Mouse (Mus musculus) intestine, postnatal 0 days (tissue): ENCODE results near the gene Ldhc. TPM values are rescaled to one million over a fixed set of nuclear protein-coding genes. Genes with fewer than 3 reads are reported as not detected.
"Not testable (repeated sequence)": the region's sequence is repeated elsewhere in the genome, so short reads cannot be mapped to it uniquely, and the experiment has no call there.

Experiments used
- ATAC-seq: fragments of 200-750 bp; cut with Nextera tagmentation; 2 replicates; pipeline ENCODE4 v1.8.0; 2017; ENCODE audit warnings: mild to moderate bottlenecking, moderate TSS enrichment, moderate library complexity
- H3K27ac ChIP-seq: fragments of 300-500 bp; sonication (generic); 2 replicates; pipeline ENCODE4 v1.5.1; 2014; ENCODE audit warnings: mild to moderate bottlenecking, low read depth, low read length, moderate library complexity
- H3K27me3 ChIP-seq: fragments of 300-500 bp; sonication (generic); replicated peaks from 2 replicates; pipeline ENCODE4 v1.6.1; 2014; ENCODE audit warnings: low read length, mixed read lengths; ENCODE audit not compliant: control insufficient read depth, insufficient read depth
- H3K36me3 ChIP-seq: fragments of 300-500 bp; sonication (generic); 2 replicates; pipeline ENCODE4 v1.6.1; 2014; ENCODE audit warnings: mild to moderate bottlenecking, moderate library complexity; ENCODE audit not compliant: control insufficient read depth, insufficient read depth
- H3K4me1 ChIP-seq: fragments of 300-500 bp; sonication (generic); replicated peaks from 2 replicates; pipeline ENCODE4 v1.6.1; 2014; ENCODE audit warnings: antibody characterized with exemption, low read length, mixed read lengths; ENCODE audit not compliant: control insufficient read depth, insufficient read depth
- H3K4me2 ChIP-seq: fragments of 300-500 bp; sonication (generic); replicated peaks from 2 replicates; pipeline ENCODE4 v1.6.1; 2014; ENCODE audit warnings: low read depth, mild to moderate bottlenecking, moderate library complexity
- H3K4me3 ChIP-seq: fragments of 300-500 bp; sonication (generic); 2 replicates; pipeline ENCODE4 v1.5.1; 2014; ENCODE audit warnings: low read depth, low read length
- H3K9ac ChIP-seq: fragments of 300-500 bp; sonication (generic); 2 replicates; pipeline ENCODE4 v1.6.1; 2014; ENCODE audit warnings: mild to moderate bottlenecking, low read depth, low read length
- H3K9me3 ChIP-seq: fragments of 300-500 bp; sonication (generic); 2 replicates; pipeline ENCODE4 v1.6.1; 2016; ENCODE audit warnings: mixed run types; ENCODE audit not compliant: control insufficient read depth
- CTCF ChIP-seq: sonication (generic); IDR thresholded peaks from 2 replicates; pipeline ENCODE4 v1.5.1; 2016; ENCODE audit warnings: low read depth, mild to moderate bottlenecking, control low read depth, antibody characterized with exemption, moderate library complexity
- WGBS: fragments of 180-500 bp; shearing (Covaris S2); extraction: QIAGEN DNeasy Blood & Tissue Kit; methylation state at CpG from one replicate; pipeline ENCODE4 v1.1.7; 2014; 5-methylcytosine and 5-hydroxymethylcytosine counted together
- polyA plus RNA-seq: library from polyadenylated mRNA; unstranded; fragments of >200 nt; fragmentation: Nextera tagmentation; extraction: Ambion mirVana; gene quantifications from 2 replicates; pipeline ENCODE4 v1.2.1, GENCODE M21; 2015

Gene Ldhc
- polyA plus RNA-seq, 1 experiment from 2014 or later, result not detected

DNA sequence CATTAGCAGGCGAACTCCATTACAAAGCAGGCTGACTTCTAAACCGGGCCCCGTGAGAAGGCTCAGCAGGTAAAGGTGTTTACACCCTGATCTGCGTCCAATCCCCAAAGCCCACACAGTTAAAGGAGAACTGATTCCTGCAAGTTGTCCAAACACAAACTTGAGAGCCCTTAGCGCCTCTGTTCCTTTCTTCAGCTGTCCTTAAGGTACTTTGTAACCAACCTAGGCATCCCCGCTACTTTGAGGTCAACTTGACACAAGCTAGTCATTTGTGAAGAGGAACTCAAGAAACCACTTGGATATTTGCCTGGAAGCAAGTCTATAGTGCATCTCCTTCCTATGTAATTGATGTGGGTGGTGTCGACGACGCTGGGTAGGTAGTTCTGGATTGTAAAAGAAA, 3.6 kb upstream of the Ldhc start:
- H3K4me1 ChIP-seq, result no peaks in the 10 kb centered on the region
- no peaks in the 10 kb centered on the region for H3K9me3 ChIP-seq
- no peaks in the 10 kb centered on the region for H3K27me3 ChIP-seq
- ATAC-seq, result no peak
- no peak overlapping the region for H3K4me3 ChIP-seq
- peaks cover 39% of the 10 kb centered on the region for H3K36me3 ChIP-seq
- no peak overlapping the region for H3K4me2 ChIP-seq
- H3K27ac ChIP-seq, result no peak overlapping the region
- H3K9ac ChIP-seq, result no peak overlapping the region
- no peak for TF ChIP-seq CTCF
- 70% methylated on average over 9 of the region's 9 CpGs for WGBS

DNA sequence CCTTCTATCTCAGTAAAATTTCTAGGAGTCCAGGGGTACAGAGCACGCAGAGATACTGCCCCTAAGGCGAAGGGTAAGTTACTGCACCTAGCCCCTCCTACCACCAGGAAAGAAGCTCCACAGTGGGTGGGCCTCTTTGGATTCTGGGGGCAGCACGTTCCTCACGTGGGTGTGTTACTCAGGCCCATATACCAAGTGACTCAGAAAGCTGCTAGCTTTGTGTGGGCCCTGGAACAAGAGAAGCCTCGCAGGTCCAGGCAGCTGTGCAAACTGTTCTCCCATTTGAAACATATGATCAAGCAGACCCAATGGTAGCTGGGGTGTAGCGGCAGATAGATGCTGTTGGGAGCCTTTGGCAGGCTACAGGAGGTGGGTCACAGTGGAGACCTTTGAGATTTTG, 2.0 kb upstream of the Ldhc start:
- Histone ChIP-seq H3K9ac (no peak overlapping the region), H3K27me3 (no peaks in the 10 kb centered on the region), H3K4me2 (no peak overlapping the region), H3K36me3 (peaks cover 23% of the 10 kb centered on the region), H3K27ac (no peak overlapping the region), H3K4me3 (no peak overlapping the region), H3K9me3 (no peaks in the 10 kb centered on the region), H3K4me1 (no peaks in the 10 kb centered on the region)
- 55% methylated on average over 6 of the region's 6 CpGs for WGBS
- no peak for TF ChIP-seq CTCF
- no peak for ATAC-seq

- Histone ChIP-seq H3K4me2 (no peak overlapping the region), H3K27ac (no peak overlapping the region), H3K4me3 (no peak overlapping the region), H3K27me3 (no peaks in the 10 kb centered on the region), H3K4me1 (no peaks in the 10 kb centered on the region), H3K9me3 (no peaks in the 10 kb centered on the region), H3K36me3 (no peaks in the 10 kb centered on the region), H3K9ac (no peak overlapping the region)
- TF ChIP-seq CTCF, result no peak
- 64% methylated on average over 4 of the region's 4 CpGs for WGBS
- ATAC-seq, result no peak
Observed at GRCm38 (mm10) chr7:46871988-46872387, 11.0 kb downstream of the Ldhc start.

DNA sequence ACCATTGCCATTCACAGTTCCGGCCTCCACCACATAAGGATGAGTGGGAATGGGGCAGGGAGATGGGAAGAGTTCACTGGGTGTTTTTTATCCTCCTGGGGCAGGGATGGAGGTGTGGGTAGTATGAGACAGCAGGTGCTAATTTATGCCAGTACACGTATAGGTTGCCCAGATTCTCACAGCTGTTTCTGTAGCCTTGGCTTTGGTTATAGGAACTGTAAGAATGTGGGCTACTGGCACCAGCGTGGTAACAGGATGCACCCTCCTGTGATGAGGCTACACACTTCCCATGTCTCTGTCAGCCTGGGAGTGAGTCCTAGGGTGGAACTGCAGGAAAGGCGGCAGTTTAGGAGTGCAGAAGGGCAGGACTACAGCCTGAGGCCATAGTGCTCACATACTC, 15.8 kb downstream of the Ldhc start:
- H3K9ac ChIP-seq, result no peak overlapping the region
- no peaks in the 10 kb centered on the region for H3K27me3 ChIP-seq
- H3K4me1 ChIP-seq, result no peaks in the 10 kb centered on the region
- H3K36me3 ChIP-seq, result no peaks in the 10 kb centered on the region
- WGBS, result 71% methylated on average over 4 of the region's 4 CpGs
- no peak overlapping the region for H3K27ac ChIP-seq
- no peak overlapping the region for H3K4me2 ChIP-seq
- no peak for ATAC-seq
- H3K4me3 ChIP-seq, result no peak overlapping the region
- no peak for TF ChIP-seq CTCF
- no peaks in the 10 kb centered on the region for H3K9me3 ChIP-seq

- 66% methylated on average over 6 of the region's 6 CpGs for WGBS
- Histone ChIP-seq H3K9me3 (no peaks in the 10 kb centered on the region), H3K9ac (no peak overlapping the region), H3K27me3 (no peaks in the 10 kb centered on the region), H3K27ac (no peak overlapping the region), H3K36me3 (no peaks in the 10 kb centered on the region), H3K4me1 (no peaks in the 10 kb centered on the region), H3K4me2 (no peak overlapping the region), H3K4me3 (no peak overlapping the region)
- no peak for ATAC-seq
- TF ChIP-seq CTCF, result no peak
Observed at GRCm38 (mm10) chr7:46877255-46877654, 16.3 kb downstream of the Ldhc start.

GRCm38 (mm10) chr7:46879851-46880250, 18.8 kb downstream of the Ldhc start:
- 94% methylated on average over 5 of the region's 5 CpGs for WGBS
- no peak overlapping the region for H3K27ac ChIP-seq
- peaks cover 1% of the 10 kb centered on the region; the same call in 1 of the 2 replicates for H3K36me3 ChIP-seq
- no peaks in the 10 kb centered on the region for H3K27me3 ChIP-seq
- H3K4me2 ChIP-seq, result no peak overlapping the region
- no peak for TF ChIP-seq CTCF
- no peak overlapping the region for H3K9ac ChIP-seq
- ATAC-seq, result no peak
- no peak overlapping the region for H3K4me3 ChIP-seq
- no peaks in the 10 kb centered on the region for H3K4me1 ChIP-seq
- no peaks in the 10 kb centered on the region for H3K9me3 ChIP-seq

GRCm38 (mm10) chr7:46880992-46881391, 20.0 kb downstream of the Ldhc start:
- no peak overlapping the region for H3K9ac ChIP-seq

GRCm38 (mm10) chr7:46881941-46882340, 20.9 kb downstream of the Ldhc start:
- H3K4me2 ChIP-seq, ATAC-seq, H3K4me3 ChIP-seq, H3K9me3 ChIP-seq, H3K27ac ChIP-seq, H3K9ac ChIP-seq, H3K4me1 ChIP-seq, H3K27me3 ChIP-seq: not testable (repeated sequence)
- peaks cover 13% of the 10 kb centered on the region for H3K36me3 ChIP-seq
- 84% methylated on average over 6 of the region's 8 CpGs for WGBS

More at GRCm38 (mm10) chr7:46880992-46881391, 20.0 kb downstream of the Ldhc start:
- no peak for ATAC-seq
- Histone ChIP-seq H3K27me3 (no peaks in the 10 kb centered on the region), H3K4me1 (no peaks in the 10 kb centered on the region), H3K4me3 (no peak overlapping the region), H3K27ac (no peak overlapping the region), H3K9me3 (no peaks in the 10 kb centered on the region), H3K4me2 (no peak overlapping the region), H3K36me3 (peaks cover 11% of the 10 kb centered on the region)
- 79% methylated on average over 2 of the region's 2 CpGs for whole genome bisulfite sequencing
- no peak for TF ChIP-seq CTCF
